Mouse (Mus musculus) frontal cortex, adult 2 months (tissue): Measurements from ENCODE around the gene Coq7. TPM values are rescaled to one million over a fixed set of nuclear protein-coding genes. Genes with fewer than 3 reads are reported as not detected.

Experiments used
- DNase-seq, 2 experiments: peaks; one replicate each; pipeline ENCODE4 v3.0.0; 2022; ENCODE audit warnings: low spot score in 1 of 2; ENCODE audit errors: extremely low spot score in 1 of 2
- polyA plus RNA-seq: library from polyadenylated mRNA; depleted of rRNA; stranded (reverse); fragments of >200 nt; gene quantifications from 2 replicates; pipeline ENCODE4 v1.2.3, GENCODE M21; 2012; rRNA removed

Gene Coq7
- polyA plus RNA-seq, 1 experiment: 72.1 TPM

DNA sequence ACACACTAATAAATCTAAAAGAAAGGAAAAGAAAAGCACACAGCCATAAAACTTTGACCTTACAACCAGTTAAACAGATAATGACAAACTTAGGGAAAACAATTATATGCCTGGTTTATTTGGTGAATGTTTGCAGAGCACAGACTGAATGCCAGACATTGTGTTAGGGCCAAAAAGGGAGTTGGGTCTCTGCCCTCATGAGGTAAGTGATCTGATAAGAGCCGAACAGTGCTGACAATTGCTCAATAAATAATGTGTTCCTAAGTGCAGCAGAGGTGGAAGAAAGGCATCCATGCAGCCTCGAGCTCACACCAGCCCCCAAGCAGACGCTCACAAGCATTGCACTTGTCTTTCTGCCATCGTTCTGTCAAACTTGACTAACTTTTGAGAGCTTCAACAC, 68.7 kb downstream of the Coq7 start:
- DNase-seq: no peak

DNA sequence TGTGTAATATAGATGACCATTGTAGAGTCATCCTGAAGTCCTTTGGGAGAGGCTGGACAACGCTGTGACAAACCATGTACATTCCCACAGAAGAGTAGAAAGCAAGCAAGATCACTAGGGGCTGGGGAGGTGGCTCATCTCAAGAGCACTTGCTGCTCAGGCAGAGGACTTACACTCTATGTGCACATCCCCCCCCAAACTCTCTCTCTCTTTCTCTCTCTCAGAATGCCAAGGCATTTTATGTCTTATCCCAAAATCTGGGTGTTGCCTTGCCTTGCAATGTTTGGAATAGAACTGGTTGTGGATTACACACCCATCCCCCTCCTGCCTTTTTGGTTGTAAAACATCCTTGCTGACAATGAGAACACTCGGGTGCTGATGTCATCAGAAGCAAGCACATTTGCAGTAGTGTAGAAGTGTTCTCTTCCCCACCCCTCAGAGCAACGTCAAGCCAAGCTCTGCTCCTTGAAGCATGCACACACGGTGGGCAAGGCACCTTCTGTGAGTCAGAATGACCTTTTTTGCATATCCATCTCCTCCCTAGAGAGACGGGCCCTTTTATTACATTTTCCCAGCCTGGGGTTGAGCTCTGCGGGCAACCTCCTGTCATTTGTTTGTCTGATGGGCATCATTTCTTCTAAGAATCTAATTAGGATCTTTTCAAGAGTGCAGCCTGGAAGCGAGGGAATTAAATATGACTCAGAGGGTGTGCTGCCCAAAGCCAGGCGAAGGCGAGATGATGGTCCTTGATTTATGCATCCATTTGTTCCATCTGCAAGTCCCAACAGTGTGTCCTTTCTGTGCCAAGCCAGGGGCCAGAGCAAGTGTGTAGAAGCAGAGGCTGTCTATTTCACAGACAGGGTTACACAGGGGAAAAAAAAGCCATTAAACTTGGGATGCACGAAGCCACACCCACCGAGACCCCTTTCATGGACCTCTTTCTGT, 70.1 kb downstream of the Coq7 start:
- DNase-seq: no peak

DNA sequence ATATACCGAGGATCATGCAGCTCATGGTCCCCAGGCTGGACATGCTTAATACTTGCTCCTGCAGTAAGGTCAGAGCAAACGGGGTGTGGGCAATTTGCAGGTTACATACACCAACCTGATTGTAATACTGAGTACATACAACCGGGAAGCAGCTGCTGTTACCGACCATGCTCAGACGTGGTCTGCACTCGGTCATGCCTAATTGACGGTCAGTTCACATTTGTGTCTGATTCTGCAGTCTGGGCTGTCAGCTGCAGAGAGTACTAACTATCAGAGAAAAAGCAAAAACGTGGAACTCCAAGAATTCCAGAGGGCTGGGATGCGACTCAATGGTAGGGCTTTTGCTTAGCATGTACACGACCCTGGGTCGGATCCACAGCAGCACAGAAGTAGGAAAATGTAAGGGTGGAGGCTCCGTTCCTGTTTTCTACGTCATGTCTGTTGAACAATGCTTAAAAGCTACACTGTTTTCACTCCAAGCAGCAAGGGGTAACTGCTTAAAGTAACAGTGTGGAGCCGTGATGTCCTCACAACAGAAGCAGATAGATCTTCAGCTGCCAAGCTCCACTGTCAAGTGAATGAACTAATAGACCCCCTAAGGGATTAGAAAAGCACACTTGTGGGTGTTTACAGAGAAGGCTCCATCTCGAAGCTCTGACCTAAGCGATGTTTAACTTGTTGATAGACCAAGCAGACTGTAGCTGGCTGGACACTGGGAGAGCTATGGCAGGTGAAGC, 71.6 kb downstream of the Coq7 start:
- no peak for DNase-seq

Other genes with a start within 250 kb of the Coq7 start
- gene Syt17, start 85.1 kb downstream of the Coq7 start, polyA plus RNA-seq: 54.8 and 81.7 TPM in 2 replicates
- 2.5 and 3.1 TPM in 2 replicates for gene Itpripl2, start 41.4 kb downstream of the Coq7 start, polyA plus RNA-seq
- 12.5 and 13.4 TPM in 2 replicates for gene Tmc7, start 51.4 kb upstream of the Coq7 start, polyA plus RNA-seq
- 0.10 and 0.13 TPM in 2 replicates for gene Tmc5, start 63.9 kb upstream of the Coq7 start, polyA plus RNA-seq
- gene Gde1, start 172.4 kb upstream of the Coq7 start, polyA plus RNA-seq: 371 and 372 TPM in 2 replicates
- gene Ccp110, start 179.2 kb upstream of the Coq7 start, polyA plus RNA-seq: 41.8 and 44.2 TPM in 2 replicates
- gene Vps35l, start 206.9 kb upstream of the Coq7 start, polyA plus RNA-seq: 67.2 and 68.8 TPM in 2 replicates